ENCODE assay signal across 34 mouse cellular contexts in the genomic region with DNA sequence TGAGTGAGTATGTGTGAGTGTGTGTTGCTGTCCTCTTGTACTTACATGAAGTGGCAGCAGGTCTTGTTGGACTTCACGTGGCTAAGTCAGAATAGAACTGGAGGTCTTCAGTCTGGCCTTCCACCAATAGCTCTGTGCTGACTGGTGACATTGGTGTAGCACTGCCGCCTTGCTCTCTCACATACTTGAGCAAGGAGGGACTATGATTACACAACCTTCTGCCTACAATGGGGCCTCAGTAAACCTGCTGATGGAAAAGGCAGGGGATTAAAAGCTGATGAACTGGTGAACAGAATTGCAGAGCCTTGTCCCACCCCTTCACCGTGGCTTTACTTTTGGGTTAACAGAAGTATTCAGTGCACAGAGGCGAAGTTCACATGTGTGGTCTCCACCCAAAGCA. TPM values are rescaled to one million over a fixed set of nuclear protein-coding genes. Genes with fewer than 3 reads are reported as not detected.
DNase-seq lines count a peak whose midpoint lies in the region; ATAC-seq and TF ChIP-seq lines count a peak whose summit lies in the region.
"Had no signal": no experiment of that assay in that cellular context is flagged by ENCODE, and none has a peak within 500 bp of the region (broad histone marks: within the 10 kb centered on the region; RNA-seq: fewer than 3 reads in every experiment).

No protein-coding gene starts in this region.

- TF ChIP-seq CTCF in liver, adult 2 months (IDR thresholded peaks at IDR 0.05; ENCODE audit: low read depth, low read length), result no peak
- no peak for TF ChIP-seq CTCF in liver, postnatal 0 days (IDR thresholded peaks at IDR 0.05; ENCODE audit: low read depth)
- no peak for TF ChIP-seq CTCF in stomach, postnatal 0 days (IDR thresholded peaks at IDR 0.05; ENCODE audit: low read depth)

- peaks cover 10% of the 10 kb centered on the region for H3K4me1 ChIP-seq in liver, adult 2 months (ENCODE audit: control insufficient read depth, insufficient read depth, low read length)
- H3K4me1 ChIP-seq in liver, embryonic 11.5 days (replicated peaks; ENCODE audit: control insufficient read depth, insufficient read depth, low read length), result no peaks in the 10 kb centered on the region
- peaks cover 4% of the 10 kb centered on the region; the same call in 1 of the 2 replicates for H3K4me1 ChIP-seq in liver, postnatal 0 days (ENCODE audit: insufficient read depth)
- no peaks in the 10 kb centered on the region for H3K4me1 ChIP-seq in stomach, postnatal 0 days (replicated peaks; ENCODE audit: control insufficient read depth, insufficient read depth)
- no peaks in the 10 kb centered on the region for H3K4me1 ChIP-seq in forebrain, embryonic 15.5 days
- H3K4me1 ChIP-seq: forebrain, embryonic 12.5 days; hindbrain, embryonic 13.5 days; limb, embryonic 15.5 days; midbrain, embryonic 10.5 days; midbrain, embryonic 15.5 days; neural tube, embryonic 15.5 days had no signal

- H3K27me3 ChIP-seq in liver, adult 2 months (ENCODE audit: control insufficient read depth, insufficient read depth, low read length), result no peaks in the 10 kb centered on the region
- no peaks in the 10 kb centered on the region for H3K27me3 ChIP-seq in liver, embryonic 11.5 days (replicated peaks; ENCODE audit: control insufficient read depth, insufficient read depth, low read length)
- no peaks in the 10 kb centered on the region for H3K27me3 ChIP-seq in liver, postnatal 0 days (ENCODE audit: insufficient read depth, low read length)
- H3K27me3 ChIP-seq in stomach, postnatal 0 days (ENCODE audit: control insufficient read depth, insufficient read depth, low read length), result no peaks in the 10 kb centered on the region
- no peaks in the 10 kb centered on the region for H3K27me3 ChIP-seq in forebrain, embryonic 15.5 days
- H3K27me3 ChIP-seq: CH12.LX; forebrain, embryonic 12.5 days; hindbrain, embryonic 13.5 days; limb, embryonic 15.5 days; midbrain, embryonic 15.5 days; neural tube, embryonic 15.5 days had no signal

- H3K27ac ChIP-seq in liver, adult 2 months (replicated peaks; ENCODE audit: insufficient read depth, low read depth, low read length), result peak overlapping the region; percentile 22; the same call in 1 of the 2 replicates
- H3K27ac ChIP-seq in liver, embryonic 11.5 days (ENCODE audit: low read depth, low read length), result no peak overlapping the region
- peak overlapping the region; percentile 69 for H3K27ac ChIP-seq in liver, postnatal 0 days (ENCODE audit: low read depth)
- H3K27ac ChIP-seq in stomach, postnatal 0 days (replicated peaks), result peak overlapping the region; percentile 89
- H3K27ac ChIP-seq in forebrain, embryonic 15.5 days (replicated peaks), result no peak overlapping the region
- H3K27ac ChIP-seq: forebrain, embryonic 12.5 days; hindbrain, embryonic 13.5 days; kidney, postnatal 0 days; limb, embryonic 10.5 days; limb, embryonic 15.5 days; midbrain, embryonic 10.5 days; midbrain, embryonic 15.5 days; neural tube, embryonic 15.5 days had no signal

- ATAC-seq in liver, embryonic 11.5 days (replicated peaks; ENCODE audit: low FRiP score), result no peak
- peak; percentile 70; the same call in 1 of the 2 replicates for ATAC-seq in liver, postnatal 0 days
- peak; percentile 93 for ATAC-seq in stomach, postnatal 0 days (ENCODE audit: low FRiP score, low TSS enrichment)
- ATAC-seq in forebrain, embryonic 15.5 days (replicated peaks), result no peak
- ATAC-seq: activated CD4-positive, CD25-positive, alpha-beta regulatory T cell, adult 4 months; midbrain, embryonic 15.5 days had no signal

- H3K79me2 ChIP-seq in liver, adult 2 months (ENCODE audit: control insufficient read depth, insufficient read depth, low read length), result no peaks in the 10 kb centered on the region; the same call in 1 of the 2 replicates

- no peak for TF ChIP-seq POLR2A in liver, adult 2 months (IDR thresholded peaks at IDR 0.05; ENCODE audit: extremely low read depth, insufficient read depth, low read length)

- H3K36me3 ChIP-seq in liver, adult 2 months (ENCODE audit: control insufficient read depth, insufficient read depth, low read length), result no peaks in the 10 kb centered on the region
- H3K36me3 ChIP-seq in liver, embryonic 11.5 days (ENCODE audit: control insufficient read depth, insufficient read depth, low read length), result no peaks in the 10 kb centered on the region
- no peaks in the 10 kb centered on the region for H3K36me3 ChIP-seq in liver, postnatal 0 days (replicated peaks; ENCODE audit: insufficient read depth, low read length)
- no peaks in the 10 kb centered on the region for H3K36me3 ChIP-seq in stomach, postnatal 0 days (ENCODE audit: control insufficient read depth, insufficient read depth, low read length)
- H3K36me3 ChIP-seq in forebrain, embryonic 15.5 days, result no peaks in the 10 kb centered on the region
- H3K36me3 ChIP-seq: forebrain, embryonic 12.5 days; hindbrain, embryonic 13.5 days; limb, embryonic 10.5 days; limb, embryonic 15.5 days; midbrain, embryonic 10.5 days; midbrain, embryonic 15.5 days; neural tube, embryonic 15.5 days had no signal

- no peaks in the 10 kb centered on the region for H3K9me3 ChIP-seq in liver, embryonic 11.5 days (ENCODE audit: control insufficient read depth, low read length)
- no peaks in the 10 kb centered on the region for H3K9me3 ChIP-seq in liver, postnatal 0 days (ENCODE audit: low read length)
- H3K9me3 ChIP-seq in stomach, postnatal 0 days (ENCODE audit: control insufficient read depth, low read length), result no peaks in the 10 kb centered on the region
- H3K9me3 ChIP-seq in forebrain, embryonic 15.5 days, result no peaks in the 10 kb centered on the region
- H3K9me3 ChIP-seq: forebrain, embryonic 12.5 days; hindbrain, embryonic 13.5 days; limb, embryonic 10.5 days; limb, embryonic 15.5 days; midbrain, embryonic 10.5 days; midbrain, embryonic 15.5 days had no signal

- H3K4me3 ChIP-seq in liver, adult 2 months (ENCODE audit: insufficient read depth, low read depth, low read length), result no peak overlapping the region
- H3K4me3 ChIP-seq in liver, embryonic 11.5 days (ENCODE audit: low read depth, low read length), result no peak overlapping the region
- H3K4me3 ChIP-seq in liver, postnatal 0 days (ENCODE audit: low read depth, low read length), result no peak overlapping the region
- H3K4me3 ChIP-seq in stomach, postnatal 0 days (ENCODE audit: low read depth, low read length), result no peak overlapping the region; the same call in 1 of the 2 replicates
- H3K4me3 ChIP-seq in forebrain, embryonic 15.5 days, result no peak overlapping the region
- H3K4me3 ChIP-seq: erythroblast, embryonic 14.5 days; forebrain, embryonic 12.5 days; hindbrain, embryonic 13.5 days; limb, embryonic 10.5 days; limb, embryonic 15.5 days; midbrain, embryonic 10.5 days; midbrain, embryonic 15.5 days; neural tube, embryonic 15.5 days had no signal

- DNase-seq in liver, adult 2 months (ENCODE audit: extremely low read depth, low read depth, low spot score), result peak; percentile 70
- no peak for DNase-seq in liver, embryonic 11.5 days (ENCODE audit: low spot score)
- DNase-seq in urinary bladder, postnatal 14 days (ENCODE audit: low spot score), result peak; percentile 39
- DNase-seq in urinary bladder, adult 2 months (ENCODE audit: low spot score), result no peak
- DNase-seq in liver, postnatal 0 days, result no peak
- peak; percentile 68 for DNase-seq in stomach, postnatal 0 days (ENCODE audit: low spot score)
- DNase-seq in testis, postnatal 14 days (ENCODE audit: low spot score), result no peak
- DNase-seq: adrenal gland, adult 2 months; cerebellum, adult 2 months; cerebellum, postnatal 14 days; gastrocnemius, postnatal 14 days; heart, adult 11 months; heart, postnatal 36 days; kidney, adult 2 months; kidney, postnatal 4 days; lung, postnatal 10 days; right cerebral cortex, postnatal 25 days; thymus, adult 18-20 months; thymus, postnatal 25 days had no signal

- 45% methylated on average over 4 of the region's 4 CpGs for WGBS in liver, adult 2 months
- WGBS in liver, embryonic 11.5 days, result 72% methylated on average over 4 of the region's 4 CpGs
- WGBS in liver, postnatal 0 days (ENCODE audit: insufficient replicate concordance), result 59% methylated on average over 4 of the region's 4 CpGs
- 61% methylated on average over 4 of the region's 4 CpGs for WGBS in stomach, postnatal 0 days
- WGBS in forebrain, embryonic 15.5 days, result 83% methylated on average over 4 of the region's 4 CpGs

- H3K4me2 ChIP-seq in liver, embryonic 11.5 days, result no peak overlapping the region
- no peak overlapping the region for H3K4me2 ChIP-seq in liver, postnatal 0 days (ENCODE audit: low read depth, low read length)
- no peak overlapping the region for H3K4me2 ChIP-seq in stomach, postnatal 0 days (replicated peaks; ENCODE audit: low read depth)
- no peak overlapping the region for H3K4me2 ChIP-seq in forebrain, embryonic 15.5 days (replicated peaks)
- H3K4me2 ChIP-seq: forebrain, embryonic 12.5 days; heart, embryonic 11.5 days; hindbrain, embryonic 13.5 days; limb, embryonic 15.5 days; midbrain, embryonic 15.5 days; neural tube, embryonic 15.5 days had no signal

- H3K9ac ChIP-seq in liver, adult 2 months (ENCODE audit: low read depth, low read length), result no peak overlapping the region
- no peak overlapping the region for H3K9ac ChIP-seq in liver, embryonic 11.5 days (ENCODE audit: low read depth, low read length)
- H3K9ac ChIP-seq in liver, postnatal 0 days (replicated peaks), result no peak overlapping the region
- no peak overlapping the region for H3K9ac ChIP-seq in stomach, postnatal 0 days (ENCODE audit: low read length)
- H3K9ac ChIP-seq in forebrain, embryonic 15.5 days (replicated peaks), result no peak overlapping the region
- H3K9ac ChIP-seq: forebrain, embryonic 12.5 days; hindbrain, embryonic 13.5 days; limb, embryonic 15.5 days; midbrain, embryonic 15.5 days; neural tube, embryonic 15.5 days had no signal

- TF ChIP-seq EP300 in liver, postnatal 0 days (IDR thresholded peaks at IDR 0.05; ENCODE audit: low read depth), result no peak
- peak; percentile 41 for TF ChIP-seq EP300 in stomach, postnatal 0 days (optimal IDR thresholded peaks at IDR 0.05)

RNA-seq across cellular contexts. Expression of a gene that starts 9.6 kb away (rescaled TPM):
- total RNA-seq in liver, adult 2 months (2014; rRNA removed), result 228 and 380 TPM in 2 replicates
- polyA plus RNA-seq in liver, adult 2 months (2012; rRNA removed), result 234 and 259 TPM in 2 replicates
- 13.8 and 15.6 TPM in 2 replicates for polyA plus RNA-seq in liver, embryonic 11.5 days (2014; fragmentation: Nextera tagmentation; extraction: Ambion mirVana)
- 27.4 and 41.2 TPM in 2 replicates for polyA plus RNA-seq in urinary bladder, adult 2 months (2012; rRNA removed)
- 189 and 204 TPM in 2 replicates for polyA plus RNA-seq in liver, postnatal 0 days (2015; fragmentation: Nextera tagmentation; extraction: Ambion mirVana)
- 113 and 124 TPM in 2 replicates for polyA plus RNA-seq in stomach, postnatal 0 days (2015; fragmentation: Nextera tagmentation; extraction: Ambion mirVana)
- polyA plus RNA-seq in forebrain, embryonic 15.5 days (2015; fragmentation: Nextera tagmentation; extraction: Ambion mirVana), result not detected in 2 replicates
- total RNA-seq: CH12.LX; gastrocnemius, postnatal 14 days; heart, postnatal 36 days; layer of hippocampus, adult 8-10 months had no signal
- polyA plus RNA-seq: activated CD4-positive, CD25-positive, alpha-beta regulatory T cell, adult 4 months; C2C12; erythroblast, embryonic 14.5 days; forebrain, embryonic 12.5 days; hindbrain, embryonic 13.5 days; limb, embryonic 10.5 days; midbrain, embryonic 15.5 days had no signal

RNA-seq across cellular contexts. Expression of a gene that starts 18.6 kb away (rescaled TPM):
- 56.5 and 77.6 TPM in 2 replicates for total RNA-seq in liver, adult 2 months (2014; rRNA removed)
- 124 and 131 TPM in 2 replicates for polyA plus RNA-seq in liver, adult 2 months (2012; rRNA removed)
- polyA plus RNA-seq in liver, embryonic 11.5 days (2014; fragmentation: Nextera tagmentation; extraction: Ambion mirVana), result 1.0 and 1.7 TPM in 2 replicates
- 58.3 and 71.6 TPM in 2 replicates for polyA plus RNA-seq in urinary bladder, adult 2 months (2012; rRNA removed)
- polyA plus RNA-seq in liver, postnatal 0 days (2015; fragmentation: Nextera tagmentation; extraction: Ambion mirVana), result 12.6 and 12.8 TPM in 2 replicates
- 24.2 and 28.8 TPM in 2 replicates for polyA plus RNA-seq in stomach, postnatal 0 days (2015; fragmentation: Nextera tagmentation; extraction: Ambion mirVana)
- 0.83 and 1.2 TPM in 2 replicates for polyA plus RNA-seq in forebrain, embryonic 15.5 days (2015; fragmentation: Nextera tagmentation; extraction: Ambion mirVana)
- polyA plus RNA-seq: C2C12; erythroblast, embryonic 14.5 days had no signal

Comparison
In these comparisons a context has a peak if more than half of its experiments do, and no peak if none do; other contexts are left out.
1. DNase-seq: peak in liver, adult 2 months (single experiment), urinary bladder, postnatal 14 days (single experiment) and stomach, postnatal 0 days (single experiment); none in liver, embryonic 11.5 days (single experiment), urinary bladder, adult 2 months (single experiment), liver, postnatal 0 days (single experiment) and testis, postnatal 14 days (single experiment).
2. H3K27ac ChIP-seq: peak in liver, adult 2 months (single experiment), liver, postnatal 0 days (single experiment) and stomach, postnatal 0 days (single experiment); none in liver, embryonic 11.5 days (single experiment) and forebrain, embryonic 15.5 days (single experiment).
3. ATAC-seq: peak in liver, postnatal 0 days (single experiment) and stomach, postnatal 0 days (single experiment); none in liver, embryonic 11.5 days (single experiment) and forebrain, embryonic 15.5 days (single experiment).
4. RNA of a gene that starts 9.6 kb away (polyA plus RNA-seq): 234 to 259 TPM in liver, adult 2 months, 189 to 204 TPM in liver, postnatal 0 days, 113 to 124 TPM in stomach, postnatal 0 days, 27.4 to 41.2 TPM in urinary bladder, adult 2 months and 13.8 to 15.6 TPM in liver, embryonic 11.5 days; not detected in forebrain, embryonic 15.5 days; every median in the first group is over 10 times any median in the second.